Mouse (Mus musculus) testis, adult 2 months (tissue): Measurements from ENCODE around the gene Strbp.

Experiments used
- CTCF ChIP-seq: fragments of 200-500 bp; IDR thresholded peaks from 2 replicates; pipeline ENCODE4 v1.5.1; 2012; ENCODE audit warnings: low read depth, mild to moderate bottlenecking, inconsistent platforms, low read length, moderate library complexity; ENCODE audit not compliant: control insufficient read depth, insufficient read depth, insufficient replicate concordance
- POLR2A ChIP-seq: fragments of 200-500 bp; IDR thresholded peaks from 2 replicates; pipeline ENCODE4 v1.6.1; 2012; ENCODE audit warnings: low read depth, mild to moderate bottlenecking, inconsistent platforms, low read length, moderate library complexity; ENCODE audit not compliant: control insufficient read depth

GRCm38 (mm10) chr2:37516030-37516710 lies 187.5 kb downstream of the Strbp start, which contains the start of gene Gpr21:
- no peak for TF ChIP-seq CTCF
- TF ChIP-seq POLR2A: no peak
